Mouse (Mus musculus) kidney, embryonic 16.5 days (tissue): ENCODE data around the gene Zglp1. TPM values are rescaled to one million over a fixed set of nuclear protein-coding genes. Genes with fewer than 3 reads are reported as not detected.

ENCODE experiments used
- ATAC-seq: fragments of 200-750 bp; cut with Nextera tagmentation; 2 replicates; pipeline ENCODE4 v1.8.0; 2017; ENCODE audit warnings: moderate TSS enrichment; ENCODE audit not compliant: low FRiP score, low TSS enrichment
- H3K27ac ChIP-seq: fragments of 300-500 bp; sonication (generic); 2 replicates; pipeline ENCODE4 v1.5.1; 2014; ENCODE audit warnings: low read length
- H3K27me3 ChIP-seq: fragments of 300-500 bp; sonication (generic); 2 replicates; pipeline ENCODE4 v1.6.1; 2014; ENCODE audit warnings: low read length, control low read depth, mixed read lengths; ENCODE audit not compliant: insufficient read depth
- H3K36me3 ChIP-seq: fragments of 300-500 bp; sonication (generic); 2 replicates; pipeline ENCODE4 v1.6.1; 2014; ENCODE audit warnings: low read length, control low read depth, mixed read lengths; ENCODE audit not compliant: insufficient read depth
- H3K4me1 ChIP-seq: fragments of 300-500 bp; sonication (generic); 2 replicates; pipeline ENCODE4 v1.6.1; 2014; ENCODE audit warnings: low read length, control low read depth, mixed read lengths; ENCODE audit not compliant: insufficient read depth
- H3K4me2 ChIP-seq: fragments of 300-500 bp; sonication (generic); replicated peaks from 2 replicates; pipeline ENCODE4 v1.6.1; 2014; ENCODE audit warnings: low read depth, low read length
- H3K4me3 ChIP-seq: fragments of 300-500 bp; sonication (generic); 2 replicates; pipeline ENCODE4 v1.5.1; 2014; ENCODE audit warnings: mild to moderate bottlenecking, low read length
- H3K9ac ChIP-seq: fragments of 300-500 bp; sonication (generic); replicated peaks from 2 replicates; pipeline ENCODE4 v1.6.1; 2014; ENCODE audit warnings: low read length
- H3K9me3 ChIP-seq: fragments of 300-500 bp; sonication (generic); 2 replicates; pipeline ENCODE4 v1.6.1; 2016; ENCODE audit warnings: low read length, control low read depth
- WGBS: fragments of 180-500 bp; shearing (Covaris S2); extraction: QIAGEN DNeasy Blood & Tissue Kit; methylation state at CpG from one replicate; pipeline ENCODE4 v1.1.7; 2014; 5-methylcytosine and 5-hydroxymethylcytosine counted together
- polyA plus RNA-seq: library from polyadenylated mRNA; unstranded; fragments of >200 nt; fragmentation: Nextera tagmentation; extraction: Ambion mirVana; gene quantifications from 2 replicates; pipeline ENCODE4 v1.2.1, GENCODE M21; 2015

Gene Zglp1
- polyA plus RNA-seq, 1 experiment from 2014 or later, result 0.64 TPM

DNA sequence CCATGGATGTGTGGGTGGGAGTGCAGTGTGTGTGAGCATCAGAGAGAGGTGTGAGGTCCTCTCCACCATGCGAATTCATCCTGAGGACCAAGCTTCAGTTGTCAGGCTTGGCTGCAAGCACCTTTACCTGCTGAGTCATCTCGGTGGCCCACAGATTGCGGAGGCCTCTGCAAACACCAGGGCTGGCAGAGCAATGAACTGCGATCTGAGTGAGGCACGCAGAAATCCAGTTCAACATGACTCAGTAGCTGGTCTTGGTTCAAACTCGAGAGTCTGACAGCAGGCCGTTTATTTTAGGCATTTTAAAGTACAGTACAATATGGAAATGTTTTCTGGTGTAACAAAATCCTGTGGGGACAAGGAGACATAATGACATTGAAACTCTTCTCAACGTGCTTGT, 30.9 kb upstream of the Zglp1 start:
- no peaks in the 10 kb centered on the region for H3K27me3 ChIP-seq
- WGBS, result 75% methylated on average over 8 of the region's 8 CpGs
- no peak overlapping the region for H3K27ac ChIP-seq
- no peak overlapping the region for H3K4me2 ChIP-seq
- no peak overlapping the region for H3K4me3 ChIP-seq
- no peaks in the 10 kb centered on the region for H3K9me3 ChIP-seq
- ATAC-seq, result no peak
- no peaks in the 10 kb centered on the region for H3K4me1 ChIP-seq
- no peaks in the 10 kb centered on the region for H3K36me3 ChIP-seq
- H3K9ac ChIP-seq, result no peak overlapping the region

DNA sequence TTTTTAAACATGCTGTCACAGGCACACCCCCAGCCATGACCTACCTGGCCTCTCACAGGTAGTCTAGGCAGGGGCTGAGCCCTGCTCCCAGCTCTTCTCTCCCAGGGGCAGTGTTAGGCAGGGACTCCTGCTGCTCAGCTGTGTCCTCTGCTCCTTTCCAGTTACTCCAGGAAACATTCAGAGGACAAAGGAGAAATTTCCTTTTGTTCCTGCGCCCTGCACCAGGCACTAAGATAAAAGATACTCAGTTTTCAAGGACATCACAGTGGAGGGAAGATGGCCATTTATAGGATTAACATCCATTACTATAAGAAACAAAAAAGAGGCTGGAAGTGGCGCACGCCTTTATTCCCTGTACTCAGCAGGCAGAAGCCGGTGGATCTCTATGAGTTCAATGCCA, 29.1 kb upstream of the Zglp1 start:
- Histone ChIP-seq H3K27me3 (no peaks in the 10 kb centered on the region), H3K9ac (no peak overlapping the region), H3K36me3 (no peaks in the 10 kb centered on the region), H3K4me2 (no peak overlapping the region), H3K9me3 (no peaks in the 10 kb centered on the region), H3K4me3 (no peak overlapping the region), H3K4me1 (peaks cover under 1% of the 10 kb centered on the region; the same call in 1 of the 2 replicates), H3K27ac (no peak overlapping the region)
- ATAC-seq, result no peak
- WGBS, result 91% methylated on average over 4 of the region's 4 CpGs

DNA sequence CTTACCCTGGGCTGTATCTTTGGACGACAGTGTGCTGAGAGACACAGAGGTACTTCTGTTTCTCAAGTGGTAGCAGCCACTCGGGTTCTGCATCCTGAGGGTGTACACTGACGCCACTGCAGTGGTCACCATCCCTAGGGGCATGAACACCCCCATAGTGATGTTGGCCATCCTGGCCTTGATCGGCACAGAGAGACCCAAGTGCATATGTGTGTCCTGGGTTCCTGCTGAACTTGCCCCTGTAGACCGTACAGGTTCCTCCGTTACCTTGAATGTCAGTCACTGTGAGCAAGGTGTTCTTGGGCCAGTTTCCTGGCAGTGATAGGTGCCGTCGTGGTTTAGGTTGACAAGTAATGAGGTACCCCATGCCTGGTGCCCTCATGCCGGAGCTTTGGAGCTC, 26.5 kb upstream of the Zglp1 start:
- H3K27me3 ChIP-seq, result no peaks in the 10 kb centered on the region
- peaks cover 13% of the 10 kb centered on the region for H3K4me1 ChIP-seq
- no peaks in the 10 kb centered on the region for H3K9me3 ChIP-seq
- WGBS, result 92% methylated on average over 9 of the region's 9 CpGs
- H3K4me2 ChIP-seq, result no peak overlapping the region
- H3K4me3 ChIP-seq, result no peak overlapping the region
- no peak overlapping the region for H3K9ac ChIP-seq
- no peak for ATAC-seq
- peaks cover 11% of the 10 kb centered on the region for H3K36me3 ChIP-seq
- H3K27ac ChIP-seq, result no peak overlapping the region

DNA sequence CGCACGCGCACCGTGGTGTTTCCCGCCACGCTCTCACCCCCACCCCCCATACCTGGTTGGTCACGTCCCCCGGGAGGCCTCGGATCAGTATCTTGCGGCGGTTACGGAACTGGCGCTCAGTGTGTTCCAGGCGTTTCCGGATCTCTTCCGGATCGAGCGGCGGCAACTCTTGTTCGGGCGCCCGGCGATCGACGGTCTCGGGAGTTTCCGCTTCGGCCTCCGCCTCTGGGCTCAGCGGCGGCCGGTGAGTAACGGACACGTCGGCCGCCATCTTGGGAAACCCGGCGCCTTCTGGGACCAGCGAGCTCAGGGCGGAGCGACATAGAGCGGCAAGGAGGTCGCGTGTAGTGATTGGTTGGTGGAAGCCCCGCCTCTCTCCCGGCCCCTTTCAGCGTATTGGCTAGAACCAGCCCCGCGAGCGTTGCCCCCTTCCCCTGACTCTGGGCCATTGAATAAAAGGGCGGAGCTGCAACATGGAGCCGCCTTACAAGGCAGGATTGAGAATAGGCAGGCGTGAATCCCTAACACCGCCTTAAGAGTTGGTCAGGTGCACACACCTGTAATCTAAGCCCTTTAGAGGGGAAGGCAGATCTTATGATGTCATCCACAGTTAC, 24.9 kb upstream of the Zglp1 start, which contains the start of the genes Gm38431 and Raver1:
TSS of gene Gm38431 (minus strand) at position 291 of the 614 bp plus-strand sequence.
TSS of gene Raver1 (minus strand) at position 302 of the 614 bp plus-strand sequence.
- Histone ChIP-seq H3K9ac (peak within 1 kb of the TSS; percentile 89), H3K9me3 (no peaks in the 10 kb centered on the region), H3K27ac (peak within 1 kb of the TSS; percentile 93), H3K4me1 (peaks cover 13% of the 10 kb centered on the region), H3K36me3 (peaks cover 27% of the 10 kb centered on the region), H3K4me2 (peak within 1 kb of the TSS; percentile 95), H3K27me3 (no peaks in the 10 kb centered on the region), H3K4me3 (peak within 1 kb of the TSS; percentile 83)
- under 1% methylated on average over 54 of the region's 54 CpGs for WGBS
- peak; percentile 99 for ATAC-seq

DNA sequence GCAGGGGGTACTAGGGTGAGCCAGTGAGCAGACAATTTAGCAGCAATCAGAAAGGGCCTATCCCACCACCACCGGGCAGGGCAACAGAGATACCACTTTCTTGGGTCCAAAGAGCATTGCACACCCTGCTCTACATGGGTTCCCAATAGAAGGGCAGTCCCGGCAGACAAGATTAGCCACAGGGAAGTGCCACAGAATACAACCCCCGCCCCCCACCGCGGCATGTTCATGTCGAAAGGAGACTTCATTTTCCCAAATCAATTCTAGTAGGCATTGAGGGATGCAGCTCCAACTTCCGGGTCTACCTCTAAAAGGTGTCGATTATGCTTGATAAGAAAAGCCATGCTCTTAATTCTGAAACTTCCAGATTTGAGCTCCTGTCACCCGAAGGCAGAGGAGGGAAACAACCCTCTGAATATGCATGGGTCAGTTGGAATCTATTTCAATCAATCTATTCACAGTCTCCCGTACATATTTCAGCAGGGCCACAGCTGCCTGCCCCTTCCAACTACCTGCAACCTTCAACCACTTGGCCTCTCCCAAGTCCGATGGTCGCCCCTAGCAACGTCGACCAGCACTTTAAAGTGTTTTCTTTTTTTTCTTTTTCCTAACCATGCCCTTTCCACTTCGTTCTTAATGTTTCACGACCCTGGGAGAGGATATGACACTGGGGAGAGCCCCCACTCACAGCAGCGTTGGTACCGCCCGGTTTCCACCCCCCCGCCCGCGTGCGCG, 24.2 kb upstream of the Zglp1 start:
- Histone ChIP-seq H3K9ac (peak overlapping the region; percentile 89), H3K4me1 (peaks cover 13% of the 10 kb centered on the region), H3K4me2 (peak overlapping the region; percentile 95), H3K27ac (peak overlapping the region; percentile 93), H3K9me3 (no peaks in the 10 kb centered on the region), H3K4me3 (peak overlapping the region; percentile 83), H3K36me3 (peaks cover 33% of the 10 kb centered on the region), H3K27me3 (no peaks in the 10 kb centered on the region)
- peak; percentile 12; the same call in 1 of the 2 replicates for ATAC-seq
- 3% methylated on average over 24 of the region's 24 CpGs for WGBS

DNA sequence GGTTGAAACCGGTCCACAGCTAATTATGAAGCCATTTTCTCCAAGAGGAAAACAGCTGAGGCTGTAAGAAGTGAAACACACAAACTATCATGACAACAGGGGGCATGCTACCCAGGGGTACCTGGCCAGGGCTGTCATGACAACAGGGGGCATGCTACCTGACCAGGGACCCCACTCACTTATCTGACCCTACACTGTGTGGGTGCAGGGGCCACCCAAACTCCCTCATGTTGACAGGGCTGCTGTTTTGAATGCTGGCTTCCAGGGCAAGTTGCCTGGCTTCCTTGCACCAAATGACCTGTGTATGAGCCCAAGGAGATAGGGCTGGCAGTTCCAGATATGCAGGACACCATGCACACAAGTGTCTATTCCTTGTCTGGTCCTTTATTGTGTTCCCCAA, 23.6 kb upstream of the Zglp1 start:
- no peak for ATAC-seq
- peak overlapping the region; percentile 89 for H3K9ac ChIP-seq
- WGBS, result 92% methylated on average over 1 of the region's 1 CpGs
- H3K4me3 ChIP-seq, result peak overlapping the region; percentile 83
- peak overlapping the region; percentile 95 for H3K4me2 ChIP-seq
- no peaks in the 10 kb centered on the region for H3K27me3 ChIP-seq
- no peaks in the 10 kb centered on the region for H3K9me3 ChIP-seq
- no peak overlapping the region for H3K27ac ChIP-seq
- H3K36me3 ChIP-seq, result peaks cover 39% of the 10 kb centered on the region
- H3K4me1 ChIP-seq, result peaks cover 13% of the 10 kb centered on the region

DNA sequence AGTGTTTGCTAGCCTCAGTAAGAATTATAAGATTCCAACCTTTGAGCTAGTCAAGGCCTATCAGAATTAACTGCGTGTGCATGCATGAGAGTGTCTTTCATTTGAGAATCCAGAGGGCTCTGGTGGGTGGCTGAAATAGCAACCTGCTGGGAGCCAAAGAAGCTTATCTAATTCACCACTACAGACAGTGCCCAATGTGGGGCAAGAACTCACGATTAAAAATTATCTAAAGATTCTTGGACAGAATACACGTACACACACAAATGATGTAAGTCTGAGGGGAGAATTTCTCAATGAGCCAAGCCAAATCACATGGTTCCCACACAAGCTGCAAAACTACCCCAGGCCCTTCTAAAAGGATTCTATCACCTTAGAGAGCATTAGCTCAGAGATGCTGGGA, 16.4 kb upstream of the Zglp1 start:
- Histone ChIP-seq H3K4me1 (no peaks in the 10 kb centered on the region), H3K4me2 (no peak overlapping the region), H3K9ac (no peak overlapping the region), H3K4me3 (no peak overlapping the region), H3K36me3 (peaks cover 85% of the 10 kb centered on the region), H3K27ac (no peak overlapping the region), H3K9me3 (no peaks in the 10 kb centered on the region), H3K27me3 (no peaks in the 10 kb centered on the region)
- no peak for ATAC-seq
- 91% methylated on average over 3 of the region's 3 CpGs for WGBS

DNA sequence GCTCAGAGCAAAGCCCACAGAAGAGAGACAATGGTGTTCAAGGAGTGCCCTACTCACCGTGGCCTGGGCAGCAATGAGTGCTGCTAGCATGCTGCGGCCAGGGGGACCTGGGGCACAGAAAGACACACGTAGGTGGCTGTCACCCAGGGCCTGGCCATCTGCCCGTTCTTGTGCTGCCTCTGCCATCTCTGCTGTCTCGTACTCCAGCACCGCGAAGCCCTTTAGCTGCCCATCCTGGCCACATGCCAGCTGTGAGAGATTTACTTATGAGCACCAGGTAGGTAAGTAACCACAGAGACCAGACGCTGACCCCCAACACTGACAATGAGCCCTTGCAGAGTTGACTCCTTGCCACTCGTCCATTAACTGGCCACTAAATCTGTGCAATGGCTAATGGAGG, 14.2 kb upstream of the Zglp1 start:
- no peaks in the 10 kb centered on the region for H3K9me3 ChIP-seq
- H3K4me1 ChIP-seq, result no peaks in the 10 kb centered on the region
- WGBS, result 87% methylated on average over 9 of the region's 9 CpGs
- no peak overlapping the region for H3K4me2 ChIP-seq
- H3K36me3 ChIP-seq, result peaks cover 85% of the 10 kb centered on the region
- ATAC-seq, result no peak
- H3K4me3 ChIP-seq, result no peak overlapping the region
- no peak overlapping the region for H3K9ac ChIP-seq
- no peaks in the 10 kb centered on the region for H3K27me3 ChIP-seq
- no peak overlapping the region for H3K27ac ChIP-seq

DNA sequence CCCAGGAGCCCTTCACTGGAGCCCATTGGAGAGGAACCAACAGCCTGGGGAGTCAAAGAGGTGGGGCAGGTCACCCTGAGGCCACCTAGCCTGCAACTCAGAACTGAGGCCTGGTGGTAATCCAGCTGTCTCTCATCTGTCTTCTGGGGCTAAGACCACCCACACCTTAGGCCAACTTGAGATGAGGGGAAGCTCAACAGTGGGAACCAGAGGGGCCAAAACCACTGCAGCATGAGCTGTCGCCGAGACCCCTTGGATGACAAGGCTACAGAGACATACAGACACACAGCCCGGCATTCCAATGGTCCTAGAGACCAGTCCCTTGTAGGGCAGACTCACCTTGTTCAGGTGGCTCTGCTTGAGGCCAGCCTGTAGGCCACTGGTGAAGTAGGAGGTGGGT, 8.7 kb upstream of the Zglp1 start:
- no peak for ATAC-seq
- no peak overlapping the region for H3K27ac ChIP-seq
- peaks cover 57% of the 10 kb centered on the region for H3K36me3 ChIP-seq
- H3K9ac ChIP-seq, result no peak overlapping the region
- no peak overlapping the region for H3K4me2 ChIP-seq
- H3K4me3 ChIP-seq, result no peak overlapping the region
- no peaks in the 10 kb centered on the region for H3K27me3 ChIP-seq
- no peaks in the 10 kb centered on the region for H3K9me3 ChIP-seq
- peaks cover 10% of the 10 kb centered on the region for H3K4me1 ChIP-seq
- whole genome bisulfite sequencing, result 95% methylated on average over 3 of the region's 3 CpGs

DNA sequence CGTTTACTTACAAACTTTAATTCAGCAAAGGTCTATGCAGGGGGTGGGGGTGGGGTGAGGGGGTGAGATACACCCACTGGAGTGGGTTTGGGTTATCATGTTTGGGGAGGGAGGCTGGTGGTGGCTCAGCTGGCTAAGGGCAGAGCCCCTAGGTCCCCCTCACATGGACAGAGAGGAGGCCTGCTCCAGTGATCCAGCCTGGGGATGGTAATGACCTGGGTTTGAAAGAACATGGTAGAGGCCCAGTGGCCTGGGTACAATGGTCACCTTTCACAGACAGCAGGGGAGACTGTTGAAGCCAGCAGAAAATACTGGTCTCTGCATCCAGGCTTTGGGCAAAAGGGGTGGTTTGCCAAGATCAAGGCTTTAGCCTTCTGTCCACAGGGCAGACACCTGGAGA, 7.3 kb upstream of the Zglp1 start:
- H3K9ac ChIP-seq, result no peak overlapping the region; the same call in 1 of the 2 replicates
- no peak overlapping the region for H3K27ac ChIP-seq
- H3K4me2 ChIP-seq, result no peak overlapping the region

More for the DNA sequence above, 7.3 kb upstream of the Zglp1 start:
- no peaks in the 10 kb centered on the region for H3K27me3 ChIP-seq
- H3K9me3 ChIP-seq, result no peaks in the 10 kb centered on the region
- no peak overlapping the region for H3K4me3 ChIP-seq
- no peak for ATAC-seq
- peaks cover 49% of the 10 kb centered on the region for H3K36me3 ChIP-seq
- 82% methylated on average over 1 of the region's 1 CpGs for WGBS
- H3K4me1 ChIP-seq, result peaks cover 10% of the 10 kb centered on the region
